Mouse (Mus musculus) yolk sac, embryonic 10.5 days (tissue): ENCODE measurements around the gene Trpm3.

Source experiments
- DNase-seq: peaks from one replicate; pipeline ENCODE4 v3.0.0-alpha.2; 2017; ENCODE audit warnings: low spot score

Gene Trpm3

GRCm38 (mm10) chr19:22473030-22473712 lies 334.3 kb downstream of the Trpm3 start:
- no peak for DNase-seq

DNA sequence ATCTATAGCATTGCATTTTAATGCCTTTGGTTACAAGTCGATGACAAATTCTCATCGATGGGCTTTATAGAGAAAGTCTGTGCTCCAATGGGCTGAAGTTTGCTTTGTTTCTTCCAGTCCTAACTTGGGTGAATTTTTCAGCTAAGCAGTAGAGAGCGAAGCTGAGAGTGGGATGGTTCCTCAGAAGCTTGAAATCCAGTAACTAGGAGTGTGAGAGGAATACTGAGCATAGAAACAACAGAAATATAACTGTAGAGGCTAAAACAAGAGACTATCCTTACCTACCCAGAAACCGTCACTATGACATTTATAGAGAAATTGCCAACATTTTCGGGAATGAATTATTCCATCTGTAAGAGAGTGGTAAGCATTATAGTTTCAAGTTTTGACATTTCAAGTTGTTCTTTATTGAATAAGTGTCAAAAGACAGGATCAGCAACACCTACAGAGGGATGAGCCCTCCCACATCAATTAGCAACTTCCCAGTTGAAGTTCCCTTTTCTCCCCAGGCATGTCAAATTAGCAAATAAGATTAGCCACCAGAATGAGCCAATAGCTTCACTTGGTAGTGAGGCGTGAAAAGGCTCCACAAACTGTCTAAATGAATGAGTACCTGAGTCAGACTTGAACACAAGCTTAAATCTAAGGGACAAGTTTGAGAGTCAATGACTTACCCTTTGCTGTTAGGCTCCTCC lies 339.6 kb downstream of the Trpm3 start:
- DNase-seq: no peak

- no peak for DNase-seq
Measured at GRCm38 (mm10) chr19:22503469-22503868, 364.6 kb downstream of the Trpm3 start.

- no peak for DNase-seq
Measured at GRCm38 (mm10) chr19:22518508-22518907, 379.7 kb downstream of the Trpm3 start.

DNA sequence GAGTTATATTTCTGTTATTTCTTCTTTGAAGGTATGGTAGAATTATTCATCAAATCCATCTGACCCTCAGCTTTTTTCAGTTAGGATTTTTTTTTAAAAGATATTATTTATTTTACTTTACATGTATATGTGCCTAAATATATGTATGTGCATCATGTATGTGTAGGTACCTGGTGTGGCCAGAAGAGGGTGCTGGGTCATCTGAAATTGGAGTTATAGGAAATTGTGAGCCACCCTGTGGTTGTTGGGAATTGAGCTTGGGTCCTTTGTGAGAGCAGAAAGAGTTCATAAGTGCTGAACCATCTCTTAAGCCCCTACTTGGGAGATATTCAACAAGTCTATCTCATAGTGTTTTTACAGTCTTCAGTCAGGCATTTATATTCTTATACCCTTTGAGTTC lies 389.1 kb downstream of the Trpm3 start:
- DNase-seq: no peak

DNA sequence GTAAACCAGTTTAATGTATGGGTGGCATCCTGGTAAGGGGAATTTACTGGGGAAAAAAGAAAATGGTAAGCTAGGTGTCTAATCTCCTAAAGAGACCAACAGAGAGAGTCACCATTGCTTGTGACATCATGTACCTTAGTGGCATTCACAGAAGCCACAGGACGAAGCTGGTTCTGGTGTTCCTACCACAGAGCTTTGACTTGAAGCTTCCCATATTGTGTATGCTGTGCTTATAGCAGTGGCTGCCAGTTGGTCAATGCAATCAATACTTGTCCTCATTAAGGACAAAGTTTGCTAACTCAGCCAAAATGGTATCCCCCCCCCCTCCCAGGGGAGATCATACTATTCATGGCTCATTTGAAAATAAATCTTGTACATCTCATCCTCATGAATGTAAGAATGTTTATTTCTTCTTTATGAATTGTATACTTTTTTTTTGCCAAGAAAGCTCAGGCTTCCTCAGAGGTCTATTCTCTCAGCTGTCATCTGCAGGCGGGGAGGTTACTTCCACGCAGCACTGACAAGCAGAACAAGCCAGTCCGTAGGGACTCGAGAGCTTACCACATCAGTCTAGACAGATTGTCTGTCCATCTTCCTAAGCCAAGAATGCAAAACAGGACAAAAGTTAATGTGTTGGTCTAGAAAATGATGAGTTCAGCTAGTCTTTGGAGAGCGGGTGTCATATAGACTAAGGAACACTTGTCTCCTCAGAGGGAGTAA lies 404.3 kb downstream of the Trpm3 start:
- no peak for DNase-seq

DNA sequence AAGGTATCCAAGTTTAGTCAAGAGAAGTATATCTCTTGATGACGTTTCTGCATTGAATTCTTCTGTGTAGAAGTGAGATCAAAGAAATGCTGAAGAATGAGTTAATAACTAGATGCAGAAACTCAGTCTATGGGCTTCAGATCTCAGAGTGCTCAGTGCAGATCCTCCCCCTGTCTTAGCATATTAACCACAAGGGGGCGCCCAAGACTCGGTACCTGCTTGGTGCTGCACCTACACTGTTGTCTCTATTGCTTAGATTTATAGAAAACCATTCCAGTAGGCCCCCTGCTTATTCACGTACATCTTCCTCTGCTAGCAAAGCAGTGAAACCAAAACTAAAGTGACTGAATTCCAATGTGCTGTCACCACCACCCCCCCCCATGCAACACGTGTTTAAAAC lies 413.3 kb downstream of the Trpm3 start:
- peak; percentile 13 for DNase-seq

GRCm38 (mm10) chr19:22554421-22554941 lies 415.6 kb downstream of the Trpm3 start:
- peak; percentile 1 for DNase-seq

DNA sequence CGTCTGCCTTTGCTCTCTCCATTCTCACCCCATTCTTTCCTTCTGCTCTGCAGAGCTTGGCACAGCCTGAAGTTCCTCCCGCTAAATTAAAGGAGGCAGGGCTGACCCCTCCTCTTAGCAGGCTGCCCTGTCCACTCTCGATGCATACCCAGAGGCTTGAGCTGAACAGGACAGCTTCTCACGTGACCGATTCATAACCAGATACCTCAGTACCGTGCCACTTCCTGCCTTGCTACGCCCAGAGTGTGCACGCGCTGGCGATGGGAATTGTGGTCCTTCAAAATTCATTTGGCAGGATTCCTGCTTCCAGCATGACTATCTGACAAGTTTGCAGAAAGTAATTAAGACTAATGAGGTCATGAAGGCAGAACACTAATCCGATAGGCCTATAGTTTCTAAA lies 433.6 kb downstream of the Trpm3 start:
- no peak for DNase-seq

DNA sequence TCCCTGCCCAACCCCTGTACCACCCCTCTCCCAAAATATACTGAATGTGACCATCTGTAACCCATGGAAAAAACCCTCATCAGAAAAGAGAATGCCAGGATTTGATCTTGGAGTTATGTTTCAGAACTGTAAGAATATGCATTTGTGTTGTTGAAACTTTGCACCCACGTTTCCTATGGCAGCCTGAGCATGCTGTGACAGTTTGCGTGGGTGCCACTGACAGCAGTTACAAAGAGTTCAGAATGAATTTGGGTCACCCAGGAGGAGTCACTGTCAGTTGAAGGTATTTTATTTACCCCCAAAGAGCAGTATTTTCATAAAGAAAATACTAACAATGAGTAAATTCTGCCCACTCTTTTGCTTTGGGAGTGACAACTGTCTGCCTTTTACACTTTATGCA lies 434.0 kb downstream of the Trpm3 start:
- DNase-seq: no peak

DNA sequence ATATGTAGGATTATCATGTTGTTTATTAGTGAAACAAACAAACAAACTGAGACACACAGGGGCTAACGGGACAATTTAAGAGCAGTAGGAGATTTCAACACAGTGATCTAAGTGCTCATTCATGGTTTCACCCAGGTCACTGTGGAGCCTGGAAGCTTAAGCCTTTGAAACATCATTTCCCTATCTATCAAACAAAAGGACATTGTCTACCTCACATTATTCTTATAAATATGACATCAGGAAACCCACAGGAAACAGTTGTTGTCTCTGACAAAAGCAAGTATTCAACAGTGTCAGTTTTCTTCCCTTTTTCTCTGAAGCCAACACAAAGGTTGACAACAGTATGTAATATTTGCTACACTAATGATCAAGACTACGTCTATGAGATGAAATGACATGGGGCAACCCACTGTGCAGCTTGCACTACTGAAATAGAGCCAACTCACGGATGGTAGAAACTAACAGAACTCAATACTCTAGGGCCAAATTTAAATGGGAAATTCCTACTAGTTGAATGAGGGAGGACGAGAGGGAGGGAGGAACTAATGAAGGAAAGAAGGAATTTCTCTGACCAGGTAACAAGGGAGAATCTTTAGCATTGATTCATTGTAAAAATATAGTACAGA lies 443.4 kb downstream of the Trpm3 start:
- no peak for DNase-seq

- DNase-seq: no peak
Measured at GRCm38 (mm10) chr19:22594492-22594891, 455.6 kb downstream of the Trpm3 start.

- DNase-seq: no peak
Measured at GRCm38 (mm10) chr19:22595246-22595645, 456.4 kb downstream of the Trpm3 start.

DNA sequence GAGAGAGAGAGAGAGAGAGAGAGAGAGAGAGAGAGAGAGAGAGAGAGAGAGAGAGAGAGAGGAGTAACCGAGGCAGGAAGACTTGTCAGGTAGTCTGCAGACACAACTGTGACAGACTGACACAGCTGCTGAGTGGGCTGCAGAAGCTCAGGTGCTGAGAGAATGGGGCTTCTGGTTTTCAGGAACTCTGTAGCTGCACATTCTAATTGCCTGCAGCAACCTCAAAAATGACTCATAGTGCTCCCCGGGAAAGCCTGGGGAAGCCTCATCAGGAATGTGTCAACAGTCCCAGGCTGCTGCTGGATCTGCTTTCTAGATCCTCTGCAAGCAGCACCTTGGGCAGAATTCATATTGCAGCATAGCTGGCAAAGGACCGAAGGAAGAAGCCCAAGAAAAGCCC lies 457.9 kb downstream of the Trpm3 start:
- DNase-seq: peak; percentile 13

DNA sequence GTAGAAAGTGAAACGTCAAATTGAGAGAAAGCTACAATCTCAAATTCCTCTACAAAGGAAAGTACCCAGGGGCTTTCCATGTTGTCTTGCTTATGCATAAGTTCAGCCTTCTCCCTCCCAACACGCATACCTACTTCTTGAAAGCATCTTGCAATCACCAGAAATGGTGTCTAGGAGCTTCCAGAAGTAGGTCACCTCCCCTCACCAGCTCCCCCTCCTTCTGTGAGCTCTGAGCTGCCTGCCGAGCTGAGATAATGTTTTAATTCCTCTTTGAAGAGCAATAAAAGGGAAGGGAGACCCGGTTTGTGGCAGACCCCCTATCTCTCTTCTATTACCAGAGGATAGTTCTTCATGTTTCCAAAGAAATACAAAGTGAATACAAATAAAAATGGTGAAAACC lies 465.5 kb downstream of the Trpm3 start:
- no peak for DNase-seq

DNA sequence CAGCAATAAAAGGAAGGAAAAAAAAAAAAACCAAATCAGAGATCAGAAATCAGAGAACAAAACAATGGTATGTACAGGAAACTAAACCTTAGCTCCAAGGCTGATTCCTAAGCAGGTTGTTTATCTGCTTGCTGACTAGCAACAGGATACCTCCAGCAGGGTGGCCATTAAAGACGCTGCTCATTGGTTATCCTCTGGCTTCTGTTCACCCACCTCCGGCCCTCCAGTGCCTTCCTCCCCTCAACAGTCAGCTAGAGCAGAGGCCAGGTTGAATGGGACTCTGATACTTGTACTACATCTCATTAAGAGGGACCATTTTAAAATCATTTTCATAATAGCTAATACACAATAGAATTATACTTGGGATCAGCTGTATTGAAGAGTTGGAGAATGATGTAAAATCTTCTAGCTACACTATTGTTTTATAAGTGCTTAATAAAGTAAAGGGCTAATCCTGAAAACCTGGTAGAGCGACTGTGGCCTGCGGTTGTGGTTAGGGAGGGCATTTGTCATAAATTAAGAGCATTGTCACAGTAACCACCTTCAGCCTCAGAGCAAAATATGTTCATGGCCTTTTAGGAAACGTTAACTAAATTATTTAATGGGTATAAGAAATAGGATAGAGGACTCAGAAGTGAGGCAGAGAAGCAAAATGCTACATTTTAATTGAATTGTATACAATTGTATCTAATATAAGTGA lies 469.3 kb downstream of the Trpm3 start:
- no peak for DNase-seq

- DNase-seq: no peak
Measured at GRCm38 (mm10) chr19:22611621-22612020, 472.8 kb downstream of the Trpm3 start.

DNA sequence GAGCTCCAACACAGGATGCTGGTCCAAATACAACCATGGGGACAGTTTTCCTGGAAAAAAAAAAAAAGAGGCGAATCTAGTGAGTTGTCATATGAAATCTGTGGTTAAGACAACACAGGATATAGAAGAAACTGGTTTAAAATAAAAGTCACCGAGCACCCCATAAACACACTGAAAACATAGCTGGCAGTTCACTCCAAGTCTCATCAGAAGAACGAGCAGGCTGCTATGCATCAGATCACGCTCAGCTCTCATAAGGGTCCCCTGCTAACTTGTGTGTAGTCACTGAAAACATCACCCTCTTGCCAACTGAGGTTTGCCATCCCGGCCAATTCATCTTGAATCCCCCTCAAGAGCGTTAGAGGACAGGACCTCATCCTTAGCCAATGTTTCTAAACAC lies 476.5 kb downstream of the Trpm3 start:
- DNase-seq: no peak

- no peak for DNase-seq
Measured at GRCm38 (mm10) chr19:22624801-22625513, 486.1 kb downstream of the Trpm3 start.

- DNase-seq: no peak
Measured at GRCm38 (mm10) chr19:22628878-22629277, 490.0 kb downstream of the Trpm3 start.

DNA sequence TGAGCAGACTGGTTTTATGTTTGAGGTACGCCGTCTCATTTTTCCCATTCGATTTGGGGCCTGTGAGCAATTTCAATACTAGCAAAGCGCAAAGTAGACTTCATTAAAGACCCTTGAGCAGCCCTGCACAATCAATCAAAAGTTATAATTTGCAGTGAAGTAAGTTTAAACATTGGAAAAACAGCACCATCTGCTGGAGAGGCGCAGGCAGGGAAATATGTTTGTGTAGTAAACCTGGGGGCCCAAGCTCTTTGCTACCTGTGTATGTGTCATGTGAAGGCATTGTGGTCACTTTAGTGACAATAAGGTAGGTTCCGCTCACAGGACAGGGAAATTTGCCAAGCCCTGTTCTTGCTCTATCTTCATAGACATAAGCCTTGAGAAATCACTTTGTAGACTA lies 492.5 kb downstream of the Trpm3 start:
- DNase-seq: no peak
